Mouse (Mus musculus) forebrain, embryonic 14.5 days (tissue): ENCODE data around the gene Actn1. TPM values are rescaled to one million over a fixed set of nuclear protein-coding genes. Genes with fewer than 3 reads are reported as not detected.

Experiments
- ATAC-seq: fragments of 200-750 bp; cut with Nextera tagmentation; 2 replicates; pipeline ENCODE4 v1.8.0; 2017; ENCODE audit warnings: mild to moderate bottlenecking, moderate library complexity
- DNase-seq: peaks from one replicate; pipeline ENCODE4 v3.0.0-alpha.2; 2015; ENCODE audit warnings: low spot score
- H3K27ac ChIP-seq: fragments of 300-500 bp; sonication (generic); 2 replicates; pipeline ENCODE4 v1.5.1; 2014; ENCODE audit warnings: low read depth, mild to moderate bottlenecking, control low read depth, low read length, moderate library complexity
- H3K27me3 ChIP-seq: fragments of 300-500 bp; sonication (generic); replicated peaks from 2 replicates; pipeline ENCODE4 v1.6.1; 2014; ENCODE audit warnings: low read length, control low read depth, mixed read lengths; ENCODE audit not compliant: control insufficient read depth, insufficient read depth
- H3K36me3 ChIP-seq: fragments of 300-500 bp; sonication (generic); 2 replicates; pipeline ENCODE4 v1.6.1; 2014; ENCODE audit warnings: low read length, control low read depth; ENCODE audit not compliant: control insufficient read depth, insufficient read depth
- H3K4me1 ChIP-seq: fragments of 300-500 bp; sonication (generic); 2 replicates; pipeline ENCODE4 v1.6.1; 2014; ENCODE audit warnings: antibody characterized with exemption, low read length, control low read depth; ENCODE audit not compliant: control insufficient read depth, insufficient read depth
- H3K4me2 ChIP-seq: fragments of 300-500 bp; sonication (generic); 2 replicates; pipeline ENCODE4 v1.6.1; 2014; ENCODE audit warnings: mild to moderate bottlenecking, control low read depth, low read length
- H3K4me3 ChIP-seq: fragments of 300-500 bp; sonication (generic); 2 replicates; pipeline ENCODE4 v1.5.1; 2014; ENCODE audit warnings: low read depth, low read length, control low read depth
- H3K9ac ChIP-seq: fragments of 300-500 bp; sonication (generic); 2 replicates; pipeline ENCODE4 v1.6.1; 2014; ENCODE audit warnings: mild to moderate bottlenecking, low read length, control low read depth, moderate library complexity
- H3K9me3 ChIP-seq: fragments of 300-500 bp; sonication (generic); replicated peaks from 2 replicates; pipeline ENCODE4 v1.6.1; 2016; ENCODE audit warnings: low read length, control low read depth, mixed read lengths; ENCODE audit not compliant: control insufficient read depth
- WGBS: fragments of 180-500 bp; shearing (Covaris S2); extraction: QIAGEN DNeasy Blood & Tissue Kit; methylation state at CpG from one replicate; pipeline ENCODE4 v1.1.7; 2014; 5-methylcytosine and 5-hydroxymethylcytosine counted together
- polyA plus RNA-seq: library from polyadenylated mRNA; unstranded; fragments of >200 nt; fragmentation: Nextera tagmentation; extraction: Ambion mirVana; gene quantifications from 2 replicates; pipeline ENCODE4 v1.2.1, GENCODE M21; 2014

Actn1 gene
- polyA plus RNA-seq, 1 experiment from 2014 or later: 7.1 TPM

DNA sequence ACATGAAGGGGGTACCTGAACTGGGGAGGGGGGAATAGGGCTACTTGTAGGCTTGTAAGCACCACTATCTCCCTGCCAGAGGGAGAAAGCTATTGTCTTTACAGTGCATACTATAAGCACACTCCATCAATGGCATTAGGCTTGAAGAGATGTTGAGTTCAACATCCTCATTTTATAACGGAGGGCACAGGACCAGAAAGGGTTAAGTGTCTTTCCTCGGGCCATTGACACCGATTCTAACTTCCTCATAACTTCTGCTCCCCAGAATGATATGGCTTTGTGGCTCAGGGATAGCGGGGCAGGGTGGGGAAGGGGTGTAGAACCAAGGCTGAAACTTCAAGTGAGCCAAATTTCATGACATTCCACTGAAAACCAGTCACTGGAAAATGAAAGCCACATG lies 46.9 kb downstream of the Actn1 start:
- WGBS: 84% methylated on average over 4 of the region's 4 CpGs
- Histone ChIP-seq H3K27me3 (no peaks in the 10 kb centered on the region), H3K9me3 (no peaks in the 10 kb centered on the region), H3K9ac (no peak overlapping the region), H3K27ac (no peak overlapping the region), H3K4me1 (no peaks in the 10 kb centered on the region), H3K36me3 (no peaks in the 10 kb centered on the region; the same call in 1 of the 2 replicates), H3K4me2 (no peak overlapping the region), H3K4me3 (no peak overlapping the region)
- DNase-seq (no peak), ATAC-seq (no peak)

DNA sequence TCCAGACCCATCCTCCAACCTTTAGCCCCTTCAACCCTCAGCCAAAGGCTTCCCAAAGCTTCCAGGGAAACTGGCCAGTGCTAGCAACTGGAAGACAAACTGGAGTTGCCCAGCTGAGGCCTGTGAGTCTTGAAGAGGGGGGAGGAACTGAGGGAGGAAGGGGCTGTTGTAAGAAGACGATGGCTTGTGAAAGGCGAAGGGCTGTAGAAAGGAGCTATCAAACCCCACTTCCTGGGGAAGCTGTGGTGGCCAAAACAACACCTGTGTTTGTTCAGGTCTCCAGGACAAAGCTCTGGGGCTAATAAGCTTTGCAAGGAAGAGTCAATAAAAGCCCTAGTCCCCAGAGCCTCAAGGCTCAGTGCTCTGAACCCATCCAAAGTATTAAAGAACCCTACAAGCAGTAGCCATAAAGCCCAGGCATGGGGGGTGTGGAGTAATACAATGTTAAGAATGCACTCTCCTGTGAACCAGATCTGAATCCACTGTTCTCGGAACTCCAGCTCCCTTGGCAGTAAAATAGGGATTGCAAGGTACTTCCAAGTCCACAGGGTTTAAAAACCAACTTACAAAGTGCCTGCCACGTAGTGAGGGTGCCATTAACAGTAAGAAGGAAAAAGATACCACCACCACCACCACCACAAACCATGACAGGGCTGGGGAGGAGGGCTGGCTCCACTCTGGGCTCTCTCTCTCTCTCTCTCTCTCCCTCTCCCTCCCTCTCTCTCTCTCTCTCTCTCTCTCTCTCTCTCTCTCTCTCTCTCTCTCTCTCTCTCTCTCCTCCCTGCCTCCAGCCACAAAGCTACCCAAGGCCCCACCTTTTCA lies 49.2 kb downstream of the Actn1 start:
- 75% methylated on average over 4 of the region's 4 CpGs for WGBS
- Histone ChIP-seq H3K36me3 (no peaks in the 10 kb centered on the region; the same call in 1 of the 2 replicates), H3K4me2 (no peak overlapping the region), H3K9me3 (no peaks in the 10 kb centered on the region), H3K4me3 (no peak overlapping the region), H3K9ac (no peak overlapping the region), H3K27me3 (no peaks in the 10 kb centered on the region), H3K27ac (no peak overlapping the region), H3K4me1 (no peaks in the 10 kb centered on the region)
- DNase-seq: no peak
- ATAC-seq: no peak

DNA sequence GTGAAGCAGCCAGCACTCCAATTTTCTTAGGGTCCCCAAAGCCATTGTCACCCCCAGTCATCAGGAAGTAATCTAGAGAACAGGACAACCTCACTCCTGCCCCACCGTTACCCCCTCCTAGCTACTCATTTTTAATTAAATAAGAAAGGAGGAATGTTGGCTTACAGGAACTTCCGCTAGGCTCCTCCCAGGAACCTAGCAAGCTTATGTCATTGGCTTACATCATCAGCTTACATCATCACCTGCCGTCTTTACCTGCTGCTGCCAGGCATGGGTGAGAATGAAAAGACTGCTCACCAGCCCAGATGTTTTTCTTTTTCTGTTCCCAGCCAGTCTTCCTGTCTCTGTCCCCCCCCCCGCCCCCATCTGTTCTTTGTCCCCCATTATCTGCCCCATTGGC lies 50.3 kb downstream of the Actn1 start:
- WGBS: 84% methylated on average over 4 of the region's 4 CpGs
- peaks cover 2% of the 10 kb centered on the region for H3K36me3 ChIP-seq

DNA sequence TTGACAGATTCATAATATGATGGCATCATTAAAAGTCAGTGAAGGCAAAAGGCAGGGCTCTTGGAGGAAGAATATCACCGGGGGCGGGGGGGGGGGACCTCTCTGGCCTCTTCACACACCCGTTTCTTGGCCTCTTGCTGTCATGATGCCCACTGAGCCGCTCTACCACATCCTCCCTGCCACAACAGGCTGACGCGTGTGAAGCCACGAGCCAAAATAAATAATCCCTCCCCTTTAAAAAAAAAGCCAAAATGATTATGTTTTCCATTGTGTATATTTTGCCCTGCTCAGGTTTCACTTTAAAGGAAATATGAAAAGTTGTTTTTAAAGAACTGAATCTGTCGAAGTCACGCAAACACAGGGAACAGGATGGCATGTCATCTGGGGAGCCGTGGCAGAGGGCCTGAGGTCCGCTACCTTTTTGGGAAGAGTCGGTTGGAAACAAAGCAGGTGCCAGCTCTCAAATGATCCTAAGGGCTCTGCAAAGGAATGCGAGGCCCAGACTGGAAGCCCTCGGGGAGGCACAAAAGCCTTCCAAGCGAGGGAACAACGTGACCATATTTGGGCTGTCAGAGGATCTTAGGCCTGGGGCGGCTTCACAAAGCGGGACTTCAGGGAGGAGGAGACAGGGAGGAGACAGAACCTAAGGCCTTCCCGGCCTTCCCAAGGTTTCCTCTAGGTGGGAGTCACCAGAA lies 51.9 kb downstream of the Actn1 start:
- Histone ChIP-seq H3K27ac (no peak overlapping the region), H3K9ac (no peak overlapping the region), H3K4me3 (no peak overlapping the region), H3K36me3 (peaks cover 9% of the 10 kb centered on the region), H3K4me1 (no peaks in the 10 kb centered on the region), H3K9me3 (no peaks in the 10 kb centered on the region), H3K27me3 (no peaks in the 10 kb centered on the region), H3K4me2 (no peak overlapping the region)
- 51% methylated on average over 19 of the region's 19 CpGs for WGBS
- ATAC-seq (no peak), DNase-seq (no peak)

More for the DNA sequence above, 50.3 kb downstream of the Actn1 start:
- Histone ChIP-seq H3K4me2 (no peak overlapping the region), H3K4me3 (no peak overlapping the region), H3K9ac (no peak overlapping the region), H3K4me1 (no peaks in the 10 kb centered on the region), H3K27ac (no peak overlapping the region), H3K27me3 (no peaks in the 10 kb centered on the region), H3K9me3 (no peaks in the 10 kb centered on the region)
- DNase-seq: no peak
- ATAC-seq: no peak

DNA sequence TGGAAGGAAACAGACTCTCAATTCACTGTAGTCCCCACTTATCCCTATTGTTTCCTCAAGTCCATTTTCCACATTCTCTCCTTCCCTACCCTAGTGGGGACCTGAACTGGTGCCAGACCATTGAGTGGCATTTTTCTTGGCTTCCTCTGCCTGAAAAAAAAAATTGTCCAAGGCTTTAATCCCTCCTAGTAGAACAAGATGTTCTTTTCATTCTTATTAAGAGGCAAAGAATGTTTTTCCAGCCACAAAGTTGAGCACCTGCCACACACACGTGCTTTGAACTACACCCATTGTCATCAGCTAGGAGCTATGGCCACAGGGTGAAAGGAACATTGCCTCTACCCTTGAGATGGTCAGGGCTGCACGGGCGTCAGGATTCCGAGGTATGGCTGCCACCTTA lies 56.9 kb downstream of the Actn1 start:
- WGBS: 68% methylated on average over 4 of the region's 4 CpGs
- Histone ChIP-seq H3K27me3 (no peaks in the 10 kb centered on the region), H3K9ac (no peak overlapping the region), H3K27ac (no peak overlapping the region), H3K36me3 (peaks cover 9% of the 10 kb centered on the region; the same call in 1 of the 2 replicates), H3K4me1 (no peaks in the 10 kb centered on the region), H3K4me2 (no peak overlapping the region), H3K9me3 (no peaks in the 10 kb centered on the region), H3K4me3 (no peak overlapping the region)
- ATAC-seq (0 out of 2 replicates have a peak, but pooled peaks have one; percentile 15), DNase-seq (peak; percentile 24)

DNA sequence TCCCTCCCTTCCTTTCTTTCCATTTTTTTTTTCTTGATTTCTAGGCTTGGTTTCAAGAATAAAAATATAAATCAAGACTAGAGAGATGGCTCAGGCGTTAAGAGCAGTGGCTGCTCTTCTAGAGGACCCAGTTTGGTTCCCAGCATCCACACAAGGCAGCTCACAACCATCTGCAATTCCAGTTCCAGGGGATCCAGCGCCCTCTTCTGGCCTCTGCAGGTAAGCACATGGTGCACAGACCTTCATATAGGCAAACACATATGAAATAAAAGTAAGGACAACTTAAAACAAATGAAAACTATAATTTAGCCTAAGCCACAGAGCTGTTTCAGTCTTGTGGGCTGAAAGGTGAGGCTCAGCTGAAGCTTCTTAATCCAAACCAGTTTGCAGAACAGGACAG lies 60.4 kb downstream of the Actn1 start:
- Histone ChIP-seq H3K9me3 (no peaks in the 10 kb centered on the region), H3K9ac (no peak overlapping the region), H3K4me2 (no peak overlapping the region), H3K4me1 (no peaks in the 10 kb centered on the region), H3K36me3 (peaks cover 12% of the 10 kb centered on the region; the same call in 1 of the 2 replicates), H3K27ac (no peak overlapping the region), H3K27me3 (no peaks in the 10 kb centered on the region), H3K4me3 (no peak overlapping the region)
- 70% methylated on average over 2 of the region's 2 CpGs for WGBS
- ATAC-seq: no peak
- DNase-seq: no peak

DNA sequence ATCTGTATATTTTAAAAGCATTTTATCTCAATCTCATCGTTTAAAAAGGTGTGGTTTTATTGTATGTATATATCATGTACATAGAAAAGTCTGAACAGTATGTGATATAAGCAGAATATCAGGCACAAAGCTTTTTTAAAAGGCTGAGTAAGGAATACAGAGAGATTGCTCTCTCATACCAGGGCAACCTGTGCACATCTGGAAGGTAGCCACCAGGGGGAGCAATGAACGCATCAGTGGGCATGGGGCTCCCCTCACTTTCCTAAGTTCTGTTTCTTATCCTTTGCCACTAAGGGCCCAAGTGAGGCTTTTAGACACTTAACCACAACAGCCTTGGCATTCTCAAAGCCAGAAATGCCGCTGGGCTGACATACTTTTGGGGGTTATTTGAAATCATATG lies 61.7 kb downstream of the Actn1 start:
- Histone ChIP-seq H3K27ac (no peak overlapping the region), H3K4me3 (no peak overlapping the region), H3K4me1 (no peaks in the 10 kb centered on the region), H3K27me3 (no peaks in the 10 kb centered on the region), H3K9ac (no peak overlapping the region), H3K36me3 (0 out of 2 replicates have a peak, but pooled peaks cover 7% of the 10 kb centered on the region), H3K4me2 (no peak overlapping the region), H3K9me3 (no peaks in the 10 kb centered on the region)
- ATAC-seq (peak; percentile 58; the same call in 1 of the 2 replicates), DNase-seq (peak; percentile 82)
- WGBS: 33% methylated on average over 3 of the region's 3 CpGs

DNA sequence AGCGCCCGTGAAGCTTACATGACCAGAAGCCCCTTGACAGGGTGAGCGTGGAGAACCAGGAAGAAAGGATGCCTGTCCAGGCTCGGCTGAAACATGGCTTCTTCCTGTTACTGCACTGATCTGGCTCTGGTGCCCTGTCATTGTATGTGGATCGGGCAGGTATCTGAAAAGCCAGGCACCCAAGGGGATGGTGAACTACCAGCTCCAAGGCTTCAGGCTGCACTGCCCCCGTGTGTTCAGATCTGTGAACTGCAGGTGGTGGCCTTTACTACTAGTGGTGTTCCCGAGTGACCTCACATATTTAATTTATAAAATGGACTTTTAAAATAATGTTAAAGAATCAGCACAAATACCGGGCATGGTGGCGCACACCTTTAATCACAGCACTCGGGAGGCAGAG lies 62.8 kb downstream of the Actn1 start:
- Histone ChIP-seq H3K36me3 (peaks cover 10% of the 10 kb centered on the region; the same call in 1 of the 2 replicates), H3K27me3 (no peaks in the 10 kb centered on the region), H3K27ac (no peak overlapping the region), H3K9me3 (no peaks in the 10 kb centered on the region), H3K9ac (no peak overlapping the region), H3K4me1 (no peaks in the 10 kb centered on the region), H3K4me2 (no peak overlapping the region), H3K4me3 (no peak overlapping the region)
- DNase-seq (peak; percentile 70), ATAC-seq (0 out of 2 replicates have a peak, but pooled peaks have one; percentile 55)
- WGBS: 73% methylated on average over 10 of the region's 10 CpGs

DNA sequence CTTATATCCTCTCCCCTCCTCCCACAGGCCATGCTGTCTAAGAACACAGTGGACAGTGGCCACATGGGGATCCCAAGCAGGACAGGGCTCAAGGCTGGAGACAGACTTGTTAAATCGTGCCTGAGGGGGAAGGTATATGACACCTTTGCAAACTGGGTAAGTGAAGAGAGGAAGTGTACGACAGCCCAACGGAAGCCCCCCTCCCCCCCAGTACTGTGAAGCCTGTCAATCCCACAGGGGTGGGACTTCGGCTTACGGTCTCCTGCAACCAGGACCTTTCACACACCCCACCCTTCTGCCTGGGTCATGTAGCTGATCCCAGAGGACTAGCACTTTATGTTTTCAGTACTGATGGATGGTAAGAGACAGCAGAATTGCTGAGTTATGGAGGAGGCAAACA lies 68.4 kb downstream of the Actn1 start:
- Histone ChIP-seq H3K27ac (no peak overlapping the region), H3K36me3 (peaks cover 13% of the 10 kb centered on the region; the same call in 1 of the 2 replicates), H3K9ac (no peak overlapping the region), H3K4me2 (no peak overlapping the region), H3K27me3 (no peaks in the 10 kb centered on the region), H3K4me1 (no peaks in the 10 kb centered on the region), H3K9me3 (no peaks in the 10 kb centered on the region), H3K4me3 (no peak overlapping the region)
- 93% methylated on average over 5 of the region's 5 CpGs for WGBS
- DNase-seq (no peak), ATAC-seq (no peak)
